Mouse (Mus musculus) inflammation-experienced regulatory T-cells, adult 6 months (primary cell): Measurements from ENCODE around the gene Actr5. TPM values are rescaled to one million over a fixed set of nuclear protein-coding genes. Genes with fewer than 3 reads are reported as not detected.

ENCODE experiments used
- ATAC-seq: one replicate; pipeline ENCODE4 v1.8.0; 2017
- polyA plus RNA-seq, 3 experiments: library from polyadenylated mRNA; unstranded; fragments of 100-300 nt; shearing (Covaris generic); gene quantifications; one replicate each; pipeline ENCODE4 v1.2.1; 2017

Gene Actr5
- polyA plus RNA-seq, 3 experiments from 2014 or later: 2.5 to 5.2 (median 2.8) TPM

DNA sequence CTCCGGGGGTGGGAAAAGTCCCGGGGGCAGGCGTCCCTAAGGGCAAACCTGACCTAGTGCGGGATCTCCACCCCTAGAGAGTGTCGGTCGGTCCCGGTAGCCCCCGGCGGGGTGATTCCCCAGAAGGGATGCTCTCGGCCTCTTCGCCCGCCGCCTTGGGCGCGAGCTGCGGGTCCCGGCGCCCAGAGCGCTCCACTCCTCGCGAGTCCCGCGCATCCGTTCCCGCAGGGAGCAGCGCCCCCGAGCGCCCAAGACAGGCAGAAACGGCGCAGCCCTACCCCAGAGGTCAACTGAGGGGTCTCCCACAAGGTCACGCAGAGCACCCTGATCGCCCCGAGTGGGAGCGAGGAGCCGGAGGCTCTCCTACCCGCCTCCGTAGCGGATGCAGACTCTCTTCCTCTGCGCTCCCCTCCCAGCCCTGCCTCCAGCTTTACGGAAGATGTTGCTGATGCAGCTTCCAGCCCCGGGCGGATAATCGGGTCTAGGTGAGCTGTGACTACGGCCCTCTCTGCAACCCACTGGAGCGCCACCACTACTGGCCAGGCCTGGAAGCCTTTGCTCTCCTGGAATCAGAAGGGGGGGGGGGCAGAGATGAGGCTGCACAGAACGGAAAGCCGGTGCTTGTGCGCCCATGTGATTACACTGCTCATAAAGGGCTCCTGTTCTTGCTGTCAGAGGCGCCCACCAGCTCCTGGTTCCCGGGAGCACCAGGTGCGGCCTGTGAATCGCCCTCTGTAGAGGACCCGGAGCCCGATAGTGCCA is 43.2 kb downstream of the Actr5 start:
- peak; percentile 17 for ATAC-seq

DNA sequence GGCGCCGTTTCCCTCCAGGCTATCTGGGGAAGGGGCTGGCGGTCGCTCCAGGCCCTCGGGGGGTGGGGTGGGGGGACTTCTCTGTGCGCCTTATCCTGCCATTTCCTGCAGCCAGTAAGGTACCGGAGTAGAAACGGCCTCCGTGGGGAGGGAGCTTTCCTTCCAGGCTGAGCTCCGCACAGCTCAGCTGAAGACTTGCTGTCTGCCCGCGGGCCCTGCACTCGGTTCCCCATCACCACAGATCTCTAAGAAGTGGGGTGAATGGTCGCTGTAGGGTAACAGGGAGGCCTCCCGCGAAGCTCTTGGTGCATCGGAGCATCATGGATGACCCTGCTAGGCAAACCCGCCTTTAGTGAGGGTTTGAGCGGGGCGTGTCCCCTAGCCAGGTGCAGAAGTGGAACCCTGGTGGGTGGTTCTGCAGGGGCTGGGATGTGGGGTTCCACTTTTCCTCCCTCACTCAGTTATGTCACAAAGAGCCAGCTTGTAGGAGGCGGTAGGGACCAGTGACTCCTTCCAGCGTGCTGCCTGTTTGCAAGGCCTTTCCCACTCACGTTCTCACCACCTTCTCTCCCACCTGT is 43.8 kb downstream of the Actr5 start:
- no peak for ATAC-seq

DNA sequence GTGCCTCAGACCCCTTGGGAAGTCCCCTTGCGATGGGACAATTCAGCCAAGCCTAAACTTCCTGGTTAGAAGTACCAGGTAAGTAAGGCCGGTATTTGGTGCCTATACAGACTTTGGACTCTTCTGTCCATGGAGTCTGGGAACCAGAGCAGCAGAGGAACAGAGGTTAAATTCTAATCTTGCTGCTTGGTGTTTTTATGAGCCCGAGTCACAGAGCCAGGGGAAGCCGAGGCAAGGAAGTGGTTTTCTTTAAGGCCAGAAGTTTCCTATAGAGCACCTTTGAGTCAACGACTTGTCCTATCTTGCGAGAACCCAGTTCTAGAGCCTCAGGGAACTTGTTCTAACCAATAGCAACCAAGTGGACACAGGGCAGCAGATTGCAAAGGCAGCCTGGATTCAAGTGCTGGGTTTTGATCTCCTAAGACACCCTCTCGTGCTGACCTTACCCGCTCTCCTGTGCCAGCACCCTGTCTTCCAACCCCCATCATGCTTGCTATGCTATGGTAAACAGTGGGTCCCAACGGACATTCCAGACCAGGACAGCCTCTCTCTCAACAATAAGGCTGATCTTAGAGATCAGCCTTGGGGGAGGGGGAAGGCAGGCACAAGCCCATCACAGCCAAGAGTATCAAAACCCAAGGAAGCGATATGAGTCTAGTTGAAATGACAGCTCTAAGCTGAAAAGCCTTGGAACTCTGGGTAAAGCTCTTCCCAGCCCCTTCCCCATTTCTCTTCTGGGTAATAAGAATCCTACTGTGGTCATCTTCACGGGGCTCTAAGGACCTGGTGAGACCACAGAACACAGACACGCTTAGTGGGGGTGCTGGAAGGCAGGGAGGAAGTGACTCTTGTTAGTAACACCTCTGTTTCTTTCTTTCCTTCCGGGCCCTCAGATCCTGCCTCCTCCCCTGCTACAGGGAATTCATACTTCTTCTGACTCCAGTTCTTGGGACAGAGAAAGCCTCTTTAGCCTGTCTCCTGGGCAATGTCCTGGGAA is 44.8 kb downstream of the Actr5 start:
- ATAC-seq: peak; percentile 39

DNA sequence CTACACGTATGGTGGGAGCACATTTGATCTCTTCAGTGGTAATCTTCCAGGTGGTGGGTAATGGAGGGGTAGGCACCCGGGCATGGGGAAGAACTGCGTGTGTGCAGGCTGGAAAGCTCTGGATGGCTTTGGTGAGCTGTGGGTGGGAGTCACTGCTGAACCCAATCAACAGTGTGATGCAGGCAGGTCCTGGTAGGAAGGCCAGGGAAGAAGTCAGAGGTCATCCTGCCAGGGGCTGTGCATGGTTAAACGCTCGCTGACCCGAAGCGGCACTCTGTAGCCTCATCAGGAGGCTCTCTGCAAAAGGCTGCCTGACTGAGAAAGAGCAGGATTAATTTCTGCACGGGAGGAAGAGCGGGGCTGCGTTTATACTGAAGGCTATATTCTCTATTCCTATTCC is 45.9 kb downstream of the Actr5 start:
- no peak for ATAC-seq

DNA sequence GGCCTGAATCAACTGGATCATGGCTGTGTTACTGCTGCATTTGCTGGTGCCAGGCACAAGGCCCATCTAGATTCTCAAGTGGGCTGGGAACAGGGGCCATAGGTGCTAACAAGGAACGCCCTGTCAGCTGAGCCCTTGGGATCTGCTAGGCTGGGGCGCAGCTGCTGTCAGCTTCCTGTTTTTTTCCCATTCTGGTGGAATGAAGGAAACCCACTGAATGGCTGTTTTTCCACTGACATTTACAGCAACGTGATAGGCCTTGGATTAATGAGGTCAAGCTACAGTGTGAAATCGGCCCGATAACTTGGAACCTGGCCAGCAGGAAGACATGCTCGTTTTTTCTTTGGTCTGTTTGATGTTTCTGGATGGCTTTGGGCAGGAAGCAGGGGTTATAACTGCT is 48.1 kb downstream of the Actr5 start:
- ATAC-seq: peak; percentile 25

DNA sequence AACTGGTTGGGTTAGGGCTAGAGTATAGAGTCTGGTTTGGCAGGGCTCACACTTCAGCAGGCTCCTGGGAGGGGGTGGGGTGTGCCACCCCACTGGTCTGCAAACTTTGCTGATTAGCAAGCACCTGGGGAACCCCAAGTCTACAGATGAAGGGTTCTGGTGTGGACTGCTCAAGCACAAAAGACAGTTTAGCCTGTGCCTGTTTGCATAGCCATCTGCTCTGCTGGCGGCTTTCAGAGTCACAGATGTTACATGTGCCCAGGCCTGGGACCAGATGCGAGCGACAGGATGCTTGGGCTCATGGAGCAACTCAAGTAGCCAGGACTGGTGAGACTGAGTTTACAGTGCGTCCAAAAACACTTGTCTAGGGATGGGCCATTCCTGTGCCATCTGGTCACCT is 48.8 kb downstream of the Actr5 start:
- ATAC-seq: no peak

DNA sequence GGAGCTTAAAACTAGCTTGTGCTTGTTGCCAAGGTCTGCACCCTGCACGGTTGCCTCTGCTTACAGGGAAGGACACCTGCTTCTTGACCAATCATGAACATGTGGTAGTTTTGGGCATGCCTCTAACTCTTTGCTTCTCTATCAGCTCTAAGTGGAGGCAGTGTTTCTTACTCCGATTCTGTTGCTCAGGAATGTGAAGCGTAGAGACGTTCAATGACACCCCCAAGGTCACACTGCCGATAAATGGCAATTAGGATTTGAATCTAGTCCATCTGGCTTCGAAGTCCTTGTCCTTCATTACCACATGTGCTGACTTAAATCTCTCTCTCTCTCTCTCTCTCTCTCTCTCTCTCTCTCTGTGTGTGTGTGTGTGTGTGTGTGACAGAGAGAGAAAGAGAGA is 49.4 kb downstream of the Actr5 start:
- ATAC-seq: no peak

GRCm38 (mm10) chr2:158674759-158675158 is 50.1 kb downstream of the Actr5 start:
- ATAC-seq: no peak

- no peak for ATAC-seq
Measured at GRCm38 (mm10) chr2:158675161-158675560, 50.5 kb downstream of the Actr5 start.

GRCm38 (mm10) chr2:158675907-158676533 is 51.3 kb downstream of the Actr5 start:
- ATAC-seq: no peak

- ATAC-seq: peak; percentile 30
Measured at GRCm38 (mm10) chr2:158677946-158678345, 53.3 kb downstream of the Actr5 start.

- ATAC-seq: no peak
Measured at GRCm38 (mm10) chr2:158679091-158679490, 54.4 kb downstream of the Actr5 start.

DNA sequence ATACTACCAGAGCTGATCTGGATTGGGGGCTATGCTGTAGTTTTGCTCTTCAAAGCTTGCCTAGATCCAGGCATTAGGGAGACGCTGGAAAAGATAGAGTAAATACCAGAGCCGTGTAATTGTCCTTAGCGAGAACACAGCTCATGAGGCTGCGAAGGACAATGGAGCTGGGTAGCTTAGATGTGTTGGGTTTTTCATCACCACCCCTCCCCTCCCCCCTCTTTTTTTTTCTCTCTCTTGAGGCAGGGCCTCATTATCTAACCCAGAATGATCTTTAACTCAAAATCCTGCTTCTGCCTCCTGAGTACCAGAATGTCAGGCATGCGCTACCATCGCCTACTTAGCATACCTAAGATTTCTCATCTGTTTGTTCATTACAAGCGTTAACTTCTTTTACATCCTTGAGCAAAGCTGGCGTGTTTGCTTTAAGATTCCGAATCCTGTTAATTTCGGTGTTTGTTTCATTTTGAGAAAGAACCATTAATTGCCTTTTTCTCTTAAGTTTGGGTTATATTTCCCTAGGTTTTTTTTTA is 55.7 kb downstream of the Actr5 start:
- ATAC-seq: no peak

DNA sequence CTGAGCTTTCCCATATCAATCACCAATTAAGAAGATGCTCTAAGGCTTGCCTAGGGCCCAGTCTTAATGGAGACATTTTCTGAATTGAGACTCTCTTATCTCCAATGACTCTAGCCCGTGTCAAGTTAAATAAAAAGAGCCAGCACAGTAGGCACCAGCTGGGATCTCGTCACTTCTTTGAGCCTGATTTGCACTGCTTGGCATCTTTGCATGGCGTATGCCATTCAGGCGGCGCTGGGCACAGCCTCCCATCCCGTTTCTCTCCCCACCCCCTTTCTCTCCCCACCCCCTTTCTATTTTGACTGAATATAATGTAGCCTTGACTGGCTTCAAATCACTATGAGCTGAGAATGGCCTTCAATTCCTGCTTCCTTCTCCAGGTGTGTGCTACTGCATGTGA is 57.0 kb downstream of the Actr5 start:
- no peak for ATAC-seq

GRCm38 (mm10) chr2:158682344-158683037 is 57.8 kb downstream of the Actr5 start:
- no peak for ATAC-seq

GRCm38 (mm10) chr2:158683038-158683413 is 58.3 kb downstream of the Actr5 start:
- ATAC-seq: peak; percentile 72

GRCm38 (mm10) chr2:158684247-158684843 is 59.7 kb downstream of the Actr5 start:
- no peak for ATAC-seq

GRCm38 (mm10) chr2:158684910-158685309 is 60.2 kb downstream of the Actr5 start:
- no peak for ATAC-seq

- ATAC-seq: no peak
Measured at GRCm38 (mm10) chr2:158686394-158686793, 61.7 kb downstream of the Actr5 start.

GRCm38 (mm10) chr2:158687804-158688241 is 63.1 kb downstream of the Actr5 start:
- no peak for ATAC-seq
